Mouse (Mus musculus) liver, embryonic 13.5 days (tissue): ENCODE data around the gene Ttyh1. TPM values are rescaled to one million over a fixed set of nuclear protein-coding genes. Genes with fewer than 3 reads are reported as not detected.

Source experiments
- ATAC-seq: fragments of 200-750 bp; cut with Nextera tagmentation; 2 replicates; pipeline ENCODE4 v1.8.0; 2017; ENCODE audit warnings: low read depth, mild to moderate bottlenecking, moderate number of reproducible peaks, moderate library complexity
- DNase-seq: peaks from one replicate; pipeline ENCODE4 v3.0.0; 2022
- H3K27ac ChIP-seq: fragments of 300-500 bp; sonication (generic); 2 replicates; pipeline ENCODE4 v1.5.1; 2015; ENCODE audit warnings: moderate library complexity, mild to moderate bottlenecking, inconsistent platforms
- H3K27me3 ChIP-seq: fragments of 300-500 bp; sonication (generic); 2 replicates; pipeline ENCODE4 v1.6.1; 2015; ENCODE audit warnings: mild to moderate bottlenecking, inconsistent platforms
- H3K36me3 ChIP-seq: fragments of 300-500 bp; sonication (generic); 2 replicates; pipeline ENCODE4 v1.6.1; 2015; ENCODE audit warnings: mild to moderate bottlenecking, inconsistent platforms
- H3K4me1 ChIP-seq: fragments of 300-500 bp; sonication (generic); replicated peaks from 2 replicates; pipeline ENCODE4 v1.6.1; 2015; ENCODE audit warnings: inconsistent platforms
- H3K4me2 ChIP-seq: fragments of 300-500 bp; sonication (generic); 2 replicates; pipeline ENCODE4 v1.6.1; 2015; ENCODE audit warnings: inconsistent platforms, mild to moderate bottlenecking, moderate library complexity
- H3K4me3 ChIP-seq: fragments of 300-500 bp; sonication (generic); replicated peaks from 2 replicates; pipeline ENCODE4 v1.5.1; 2015; ENCODE audit warnings: mild to moderate bottlenecking, inconsistent platforms
- H3K9ac ChIP-seq: fragments of 300-500 bp; sonication (generic); 2 replicates; pipeline ENCODE4 v1.6.1; 2015; ENCODE audit warnings: mild to moderate bottlenecking, inconsistent platforms
- H3K9me3 ChIP-seq: fragments of 300-500 bp; sonication (generic); replicated peaks from 2 replicates; pipeline ENCODE4 v1.6.1; 2016; ENCODE audit warnings: inconsistent platforms
- whole genome bisulfite sequencing: fragments of 180-500 bp; shearing (Covaris S2); methylation state at CpG from one replicate; pipeline ENCODE4 v1.1.7; 2015; ENCODE audit not compliant: insufficient replicate concordance; 5-methylcytosine and 5-hydroxymethylcytosine counted together
- polyA plus RNA-seq: library from polyadenylated mRNA; unstranded; fragments of >200 nt; fragmentation: Nextera tagmentation; extraction: Ambion mirVana; gene quantifications from 2 replicates; pipeline ENCODE4 v1.2.1, GENCODE M21; 2015

Ttyh1 gene
- polyA plus RNA-seq, 1 experiment from 2014 or later = 0.52 TPM

GRCm38 (mm10) chr7:4136404-4136770, 17.2 kb downstream of the Ttyh1 start:
- Histone ChIP-seq H3K4me1 (peaks cover 27% of the 10 kb centered on the region), H3K27ac (peak overlapping the region; percentile 92), H3K9ac (peak overlapping the region; percentile 79), H3K27me3 (no peaks in the 10 kb centered on the region), H3K4me3 (peak overlapping the region; percentile 97), H3K9me3 (no peaks in the 10 kb centered on the region), H3K4me2 (peak overlapping the region; percentile 84), H3K36me3 (peaks cover 35% of the 10 kb centered on the region)
- DNase-seq (no peak), ATAC-seq (peak; percentile 10)
- WGBS = under 1% methylated on average over 16 of the region's 16 CpGs

DNA sequence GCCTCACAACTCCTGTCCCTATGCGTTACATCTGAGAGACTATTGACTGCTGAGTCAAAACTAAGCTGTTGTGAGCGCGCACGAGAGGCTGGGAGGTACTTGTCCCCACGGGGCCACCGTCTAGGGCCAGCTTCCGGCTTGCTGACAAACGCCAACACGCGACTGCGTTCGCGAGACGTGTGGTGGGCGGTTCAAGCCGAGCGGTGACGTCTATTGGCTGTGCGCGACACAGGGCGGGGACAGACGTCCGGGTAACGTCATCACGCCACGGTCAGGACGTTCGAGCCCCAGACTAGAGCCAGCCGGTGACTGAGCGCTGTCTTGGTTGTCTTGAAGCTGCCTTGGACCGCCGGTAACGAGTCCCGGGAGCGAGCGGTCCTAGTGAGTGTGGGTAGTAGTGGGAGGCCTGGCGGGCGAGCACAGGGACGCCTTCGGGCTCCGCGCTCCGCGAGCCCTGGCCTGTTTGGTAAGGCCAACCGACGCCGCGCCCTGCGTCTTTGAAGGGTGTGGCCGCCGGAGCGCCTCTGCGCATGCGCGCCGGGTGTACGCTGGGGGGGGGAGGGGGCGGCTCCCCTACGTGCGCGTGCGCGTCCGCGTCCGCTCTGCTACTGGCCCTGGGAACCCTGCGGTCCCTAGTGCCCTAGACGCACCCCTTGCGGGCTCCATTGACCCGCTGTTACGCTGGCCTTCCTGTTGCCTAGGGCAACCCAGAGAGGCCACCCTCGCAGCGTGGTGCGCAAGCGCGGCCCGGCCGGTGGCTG, 17.7 kb downstream of the Ttyh1 start, which contains the start of gene Leng8:
Gene Leng8 (plus strand): TSS at position 269 of the 761 bp plus-strand sequence.
- Histone ChIP-seq H3K27ac (peak within 1 kb of the TSS; percentile 92), H3K27me3 (no peaks in the 10 kb centered on the region), H3K36me3 (peaks cover 41% of the 10 kb centered on the region), H3K4me2 (peak within 1 kb of the TSS; percentile 96), H3K4me3 (peak within 1 kb of the TSS; percentile 97), H3K4me1 (peaks cover 27% of the 10 kb centered on the region), H3K9ac (peak within 1 kb of the TSS; percentile 81), H3K9me3 (no peaks in the 10 kb centered on the region)
- ATAC-seq (peak; percentile 97), DNase-seq (peak; percentile 99)
- under 1% methylated on average over 75 of the region's 78 CpGs for WGBS

DNA sequence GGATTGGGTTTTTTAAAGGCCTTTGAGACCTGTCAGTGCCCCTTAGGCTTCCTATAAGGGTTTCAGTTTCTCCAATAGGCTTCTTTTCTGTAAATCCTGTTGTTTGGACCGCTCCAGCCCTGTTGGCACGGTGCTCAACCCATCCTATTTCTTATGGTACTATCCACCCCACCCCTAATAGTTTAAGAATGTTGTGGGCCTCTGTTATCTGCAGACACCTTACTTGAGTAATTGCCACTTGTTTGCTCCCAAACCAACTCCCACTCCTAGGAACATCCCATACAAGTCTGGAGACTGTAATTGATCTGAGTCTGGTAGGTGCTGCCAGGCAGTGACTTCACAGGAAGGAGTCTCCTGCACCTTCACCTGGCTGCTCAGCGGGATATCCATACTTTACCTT, 18.5 kb downstream of the Ttyh1 start:
- Histone ChIP-seq H3K27ac (peak overlapping the region; percentile 92; the same call in 1 of the 2 replicates), H3K4me1 (peaks cover 27% of the 10 kb centered on the region), H3K9me3 (no peaks in the 10 kb centered on the region), H3K4me2 (peak overlapping the region; percentile 96), H3K36me3 (peaks cover 49% of the 10 kb centered on the region), H3K9ac (peak overlapping the region; percentile 81), H3K27me3 (no peaks in the 10 kb centered on the region), H3K4me3 (peak overlapping the region; percentile 97)
- ATAC-seq = no peak
- 50% methylated on average over 3 of the region's 3 CpGs for WGBS
- no peak for DNase-seq

DNA sequence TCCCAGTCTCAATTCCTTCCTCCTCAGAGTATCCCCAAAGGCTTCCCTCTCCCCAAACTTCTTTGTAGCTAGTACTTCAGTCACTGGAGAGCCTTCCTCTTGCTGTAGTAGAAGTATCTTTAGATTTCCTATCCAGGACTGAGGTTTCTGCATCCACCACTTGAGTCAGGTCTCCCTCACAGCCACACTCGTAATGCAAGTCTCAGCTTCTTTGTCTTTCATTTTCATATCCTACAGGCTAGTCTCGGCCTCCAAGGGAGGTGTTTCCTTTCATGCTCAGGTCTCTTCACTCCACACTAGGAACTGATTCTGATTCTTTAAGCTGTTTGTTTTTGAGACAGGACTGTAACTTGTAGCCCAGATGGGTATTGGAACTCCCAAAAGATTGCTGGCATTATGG, 19.0 kb downstream of the Ttyh1 start:
- Histone ChIP-seq H3K9me3 (no peaks in the 10 kb centered on the region), H3K27ac (no peak overlapping the region), H3K4me3 (peak overlapping the region; percentile 97), H3K36me3 (peaks cover 53% of the 10 kb centered on the region), H3K9ac (peak overlapping the region; percentile 81), H3K4me1 (peaks cover 27% of the 10 kb centered on the region), H3K4me2 (peak overlapping the region; percentile 96), H3K27me3 (no peaks in the 10 kb centered on the region)
- DNase-seq = no peak
- 90% methylated on average over 2 of the region's 2 CpGs for WGBS
- no peak for ATAC-seq

- H3K27me3 ChIP-seq = no peaks in the 10 kb centered on the region
- peak overlapping the region; percentile 97; the same call in 1 of the 2 replicates for H3K4me3 ChIP-seq
- peaks cover 58% of the 10 kb centered on the region for H3K36me3 ChIP-seq
- H3K9me3 ChIP-seq = no peaks in the 10 kb centered on the region
- no peak overlapping the region for H3K27ac ChIP-seq
- H3K4me2 ChIP-seq = peak overlapping the region; percentile 96
- peaks cover 27% of the 10 kb centered on the region for H3K4me1 ChIP-seq
- no peak for ATAC-seq
- H3K9ac ChIP-seq = no peak overlapping the region
- WGBS = 88% methylated on average over 7 of the region's 7 CpGs
- no peak for DNase-seq
Measured at GRCm38 (mm10) chr7:4138671-4139070, 19.5 kb downstream of the Ttyh1 start.

DNA sequence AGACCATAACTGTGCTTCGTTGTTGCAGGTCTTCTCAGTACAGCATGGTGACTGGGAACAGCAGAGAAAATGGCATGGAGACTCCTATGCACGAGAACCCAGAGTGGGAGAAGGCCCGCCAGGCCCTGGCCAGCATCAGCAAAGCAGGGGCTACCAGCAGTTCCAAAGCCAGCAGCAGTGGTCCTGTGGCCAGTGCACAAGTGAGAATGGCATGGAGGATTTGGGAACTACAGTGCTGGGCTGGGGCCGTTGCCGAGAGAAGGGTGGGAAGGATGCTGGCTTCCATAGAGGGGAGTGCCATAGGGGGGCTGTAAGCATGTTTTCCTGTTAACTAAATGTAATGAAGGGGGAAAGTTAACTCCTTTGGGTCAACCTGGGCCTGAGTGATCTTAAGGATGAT, 20.2 kb downstream of the Ttyh1 start:
- H3K36me3 ChIP-seq = peaks cover 65% of the 10 kb centered on the region
- no peak overlapping the region for H3K27ac ChIP-seq
- peaks cover 27% of the 10 kb centered on the region for H3K4me1 ChIP-seq
- no peak overlapping the region for H3K4me2 ChIP-seq
- ATAC-seq (no peak), DNase-seq (no peak)
- no peaks in the 10 kb centered on the region for H3K9me3 ChIP-seq
- 94% methylated on average over 5 of the region's 5 CpGs for WGBS
- no peak overlapping the region for H3K9ac ChIP-seq
- no peak overlapping the region for H3K4me3 ChIP-seq
- no peaks in the 10 kb centered on the region for H3K27me3 ChIP-seq

DNA sequence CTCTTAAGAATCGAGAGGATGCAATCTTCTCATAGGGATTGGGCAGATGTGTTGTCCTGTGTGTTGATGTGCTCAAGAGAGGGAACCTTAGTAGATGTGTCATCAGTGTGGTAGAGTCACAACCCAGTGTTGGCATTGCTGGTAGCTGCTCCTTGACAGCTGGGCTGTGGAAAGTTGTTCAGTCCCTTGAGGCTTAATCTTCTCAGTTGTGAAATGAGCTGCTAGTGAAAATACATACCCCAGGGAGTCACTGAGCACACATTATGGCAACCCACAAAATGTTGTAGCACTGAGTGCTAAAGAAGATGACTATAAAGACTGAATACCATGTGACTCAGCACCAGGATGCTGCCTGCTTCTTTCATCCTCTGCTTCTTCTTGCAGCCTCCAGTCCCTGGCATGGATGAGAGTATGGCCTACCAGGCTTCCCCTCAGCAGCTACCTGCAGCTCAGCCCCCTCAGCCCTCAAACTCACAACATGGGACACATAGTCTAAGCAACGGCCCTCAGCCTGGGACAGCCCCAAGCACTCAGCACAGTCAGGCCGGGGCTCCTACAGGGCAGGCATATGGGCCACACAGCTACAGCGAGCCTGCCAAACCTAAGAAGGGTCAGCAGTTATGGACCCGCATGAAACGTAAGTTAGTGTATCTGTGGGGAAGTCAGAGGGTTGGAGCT, 22.6 kb downstream of the Ttyh1 start:
- ATAC-seq = no peak
- Histone ChIP-seq H3K4me3 (no peak overlapping the region), H3K9me3 (no peaks in the 10 kb centered on the region), H3K27me3 (no peaks in the 10 kb centered on the region), H3K27ac (no peak overlapping the region), H3K36me3 (peaks cover 89% of the 10 kb centered on the region), H3K9ac (no peak overlapping the region), H3K4me2 (no peak overlapping the region), H3K4me1 (peaks cover 23% of the 10 kb centered on the region)
- DNase-seq = no peak
- WGBS = 90% methylated on average over 6 of the region's 6 CpGs

DNA sequence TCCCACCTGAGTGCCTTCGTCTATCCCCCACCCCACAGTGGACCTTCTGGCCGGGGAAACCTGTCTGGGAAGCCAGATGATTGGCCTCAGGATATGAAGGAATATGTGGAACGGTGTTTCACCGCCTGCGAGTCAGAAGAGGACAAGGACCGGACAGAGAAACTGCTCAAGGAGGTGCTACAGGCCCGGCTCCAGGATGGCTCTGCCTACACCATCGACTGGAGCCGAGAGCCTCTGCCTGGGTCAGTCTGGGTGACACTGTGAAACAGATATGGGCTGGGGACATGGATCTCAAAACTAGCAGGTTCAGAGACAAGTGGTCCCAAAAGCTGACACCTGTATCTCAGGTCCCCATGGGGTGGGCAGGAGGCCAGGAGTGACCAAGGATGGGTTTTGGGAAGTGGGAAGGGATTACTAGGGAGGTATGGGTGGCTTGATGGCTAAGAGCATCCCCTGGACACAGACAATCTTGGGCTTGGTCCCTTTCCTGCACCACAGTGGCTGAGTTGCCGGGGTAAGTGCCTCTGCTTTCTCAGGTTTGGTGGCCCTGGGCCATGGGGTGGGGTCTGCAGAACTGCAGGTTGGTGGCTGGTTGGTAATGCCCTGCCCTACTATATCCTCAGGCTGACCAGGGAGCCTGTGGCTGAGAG, 23.7 kb downstream of the Ttyh1 start:
- DNase-seq (no peak), ATAC-seq (no peak)
- H3K27me3 ChIP-seq = no peaks in the 10 kb centered on the region
- peaks cover 100% of the 10 kb centered on the region for H3K36me3 ChIP-seq
- no peak overlapping the region for H3K4me2 ChIP-seq
- WGBS = 95% methylated on average over 10 of the region's 10 CpGs
- H3K9me3 ChIP-seq = no peaks in the 10 kb centered on the region
- H3K27ac ChIP-seq = no peak overlapping the region
- no peak overlapping the region for H3K4me3 ChIP-seq
- peaks cover 30% of the 10 kb centered on the region for H3K4me1 ChIP-seq
- H3K9ac ChIP-seq = no peak overlapping the region

GRCm38 (mm10) chr7:4143506-4143905, 24.3 kb downstream of the Ttyh1 start:
- Histone ChIP-seq H3K4me3 (no peak overlapping the region), H3K9me3 (no peaks in the 10 kb centered on the region), H3K4me1 (peaks cover 30% of the 10 kb centered on the region), H3K27ac (no peak overlapping the region), H3K27me3 (no peaks in the 10 kb centered on the region), H3K36me3 (peaks cover 98% of the 10 kb centered on the region), H3K9ac (no peak overlapping the region), H3K4me2 (no peak overlapping the region)
- DNase-seq (no peak), ATAC-seq (no peak)
- 93% methylated on average over 19 of the region's 19 CpGs for WGBS

GRCm38 (mm10) chr7:4144046-4144445, 24.8 kb downstream of the Ttyh1 start:
- 91% methylated on average over 13 of the region's 13 CpGs for WGBS
- DNase-seq (no peak), ATAC-seq (no peak)
- H3K4me2 ChIP-seq = no peak overlapping the region
- no peak overlapping the region for H3K9ac ChIP-seq
- peaks cover 92% of the 10 kb centered on the region for H3K36me3 ChIP-seq
- no peak overlapping the region for H3K27ac ChIP-seq
- no peaks in the 10 kb centered on the region for H3K9me3 ChIP-seq
- no peak overlapping the region for H3K4me3 ChIP-seq
- no peaks in the 10 kb centered on the region for H3K27me3 ChIP-seq
- H3K4me1 ChIP-seq = peaks cover 32% of the 10 kb centered on the region

DNA sequence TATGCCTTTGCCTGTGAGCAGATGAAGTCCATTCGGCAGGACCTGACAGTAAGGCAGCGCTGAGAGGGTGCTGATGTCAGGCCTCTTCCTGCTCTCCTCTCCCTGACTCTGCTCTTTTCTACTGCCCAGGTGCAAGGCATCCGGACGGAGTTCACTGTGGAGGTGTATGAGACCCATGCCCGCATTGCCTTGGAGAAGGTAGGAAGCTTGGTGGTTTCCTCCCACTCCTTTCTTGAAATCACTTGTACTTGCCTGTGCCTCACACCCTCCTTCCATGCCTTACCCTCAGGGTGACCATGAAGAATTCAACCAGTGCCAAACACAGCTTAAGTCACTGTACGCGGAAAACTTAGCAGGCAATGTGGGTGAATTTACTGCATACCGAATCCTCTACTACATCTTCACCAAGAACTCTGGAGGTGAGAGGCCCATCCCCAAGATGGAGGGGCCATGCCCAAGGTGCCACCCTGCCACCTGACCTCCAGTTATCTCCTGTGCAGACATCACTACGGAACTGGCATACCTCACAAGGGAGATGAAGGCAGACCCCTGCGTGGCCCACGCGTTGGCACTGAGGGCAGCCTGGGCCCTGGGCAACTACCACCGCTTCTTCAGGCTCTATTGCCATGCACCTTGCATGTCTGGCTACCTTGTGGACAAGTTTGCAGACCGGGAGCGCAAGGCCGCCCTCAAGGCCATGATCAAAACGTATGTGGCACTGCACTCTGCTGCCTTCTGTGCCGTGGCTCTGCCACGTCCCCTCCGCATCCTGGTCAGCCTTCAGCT, 25.8 kb downstream of the Ttyh1 start:
- Histone ChIP-seq H3K9ac (no peak overlapping the region), H3K4me3 (no peak overlapping the region), H3K4me2 (no peak overlapping the region), H3K27ac (no peak overlapping the region), H3K36me3 (peaks cover 83% of the 10 kb centered on the region), H3K9me3 (no peaks in the 10 kb centered on the region), H3K27me3 (no peaks in the 10 kb centered on the region), H3K4me1 (peaks cover 34% of the 10 kb centered on the region)
- ATAC-seq (no peak), DNase-seq (no peak)
- WGBS = 91% methylated on average over 20 of the region's 20 CpGs
